Mouse (Mus musculus) c-Kit-negative CD71-positive TER-119-positive erythroid progenitor cells, embryonic 14.5 days (primary cell): ENCODE results near the gene Ache.
"Not testable (repeated sequence)": the region's sequence is repeated elsewhere in the genome, so short reads cannot be mapped to it uniquely, and the experiment has no call there.

ENCODE experiments used
- DNase-seq: peaks from one replicate; pipeline ENCODE4 v3.0.0-alpha.2; 2013; ENCODE audit warnings: low read depth, low spot score

The Ache gene

DNA sequence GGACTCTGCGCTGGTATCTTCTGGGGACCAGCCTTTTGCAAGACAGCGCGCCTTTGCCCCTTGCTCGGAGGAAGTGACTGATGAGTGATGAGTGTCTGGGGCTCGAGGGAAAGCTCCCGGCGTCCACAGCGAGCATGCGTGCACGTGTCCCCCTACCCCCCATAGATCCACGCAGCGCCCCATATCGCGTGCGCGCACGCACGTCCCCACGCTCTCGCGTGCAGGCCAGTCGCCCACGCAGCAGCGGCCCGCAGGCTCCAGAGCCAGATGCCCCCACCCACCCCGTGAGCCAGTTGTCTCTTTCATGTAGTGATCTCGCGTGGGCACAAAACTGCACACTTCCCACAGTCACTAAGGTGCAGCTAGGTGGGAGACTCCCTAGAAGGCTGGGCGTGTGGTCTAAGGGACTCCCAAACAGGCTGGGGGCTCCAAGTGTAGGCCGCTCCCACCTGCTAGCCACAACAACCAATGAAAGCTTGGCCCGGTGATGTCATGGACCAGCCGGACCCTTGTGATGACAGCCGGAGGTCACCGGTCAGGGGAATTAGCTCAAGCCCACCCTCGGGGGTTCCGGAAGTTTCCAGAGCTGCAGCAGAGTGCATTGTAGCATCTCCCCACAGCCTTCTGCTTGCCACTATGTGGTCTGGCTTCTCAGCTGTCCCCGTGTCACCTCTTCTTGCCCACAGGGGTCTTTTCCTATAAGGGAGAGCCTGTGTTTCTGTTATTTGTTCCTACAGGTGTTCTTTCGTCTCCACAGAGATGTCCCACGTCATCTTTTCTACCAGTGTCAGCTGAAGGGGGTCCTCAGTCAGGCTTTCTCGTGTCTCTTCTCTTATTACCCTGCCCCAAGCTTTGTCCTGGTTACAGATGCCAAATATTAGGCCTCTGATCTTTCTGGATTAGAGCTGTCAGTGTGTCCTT is at the start of gene Ache:
Gene Ache, plus strand, starts transcription at position 488 of the 921 bp plus-strand sequence.
- DNase-seq = no peak

DNA sequence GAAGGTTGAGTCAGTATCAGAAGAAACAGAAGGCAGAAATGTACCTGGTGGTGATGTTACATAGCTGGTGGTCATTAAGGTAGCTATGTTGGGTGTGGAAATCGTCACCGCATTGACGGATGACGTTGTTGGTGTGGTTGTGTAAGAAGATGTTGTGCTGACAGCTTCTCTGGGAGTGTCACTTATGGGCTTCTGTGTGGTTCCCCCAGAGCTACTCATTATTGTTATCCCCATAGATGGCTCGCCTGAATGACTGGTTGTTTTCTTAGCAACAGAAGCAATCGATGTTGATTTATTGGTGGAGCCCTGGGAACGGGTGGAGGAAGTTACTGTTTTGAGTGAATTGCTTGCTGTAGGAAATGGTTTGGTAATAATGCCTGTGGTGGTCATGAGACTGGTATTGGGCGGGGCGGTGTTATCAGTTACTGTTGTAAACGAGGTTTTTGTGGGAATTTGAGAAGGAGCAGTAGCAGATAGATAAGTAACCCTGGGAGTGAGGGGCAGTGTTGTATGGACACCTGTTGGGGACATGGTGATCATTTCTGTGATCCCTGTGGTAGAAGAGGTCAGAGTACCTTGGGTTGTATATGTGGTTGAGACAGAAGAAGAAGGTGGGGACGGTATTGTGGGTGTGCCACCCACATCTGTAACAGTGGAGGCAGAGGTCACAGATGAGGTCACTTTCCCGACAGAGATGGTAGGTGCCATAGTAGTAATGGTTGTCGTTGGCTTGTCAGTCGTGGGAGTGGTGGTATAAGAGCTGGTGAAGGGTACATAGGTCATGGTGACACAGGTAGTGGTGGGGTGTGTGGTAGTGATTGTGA is 23.2 kb upstream of the Ache start:
- DNase-seq = no peak

DNA sequence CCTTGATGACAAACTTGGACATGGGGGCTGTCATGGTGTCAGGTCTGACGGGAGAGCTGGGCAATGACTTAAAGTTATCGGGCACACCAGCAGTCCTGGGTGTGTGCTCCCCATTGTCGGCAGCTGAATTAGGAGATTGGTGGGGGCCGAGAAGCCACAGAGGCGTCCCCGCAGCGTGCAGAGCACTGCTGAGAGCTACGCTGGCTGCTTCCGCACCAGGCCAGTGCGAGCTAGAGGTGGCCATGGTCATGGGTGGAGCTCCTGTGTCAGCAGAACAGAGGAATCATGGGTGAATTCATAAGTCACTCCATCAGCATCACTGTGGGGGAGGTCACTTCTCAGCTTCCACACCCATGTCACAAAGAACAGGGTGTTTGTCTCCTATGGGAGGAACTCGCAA is 22.5 kb upstream of the Ache start:
- no peak for DNase-seq

DNA sequence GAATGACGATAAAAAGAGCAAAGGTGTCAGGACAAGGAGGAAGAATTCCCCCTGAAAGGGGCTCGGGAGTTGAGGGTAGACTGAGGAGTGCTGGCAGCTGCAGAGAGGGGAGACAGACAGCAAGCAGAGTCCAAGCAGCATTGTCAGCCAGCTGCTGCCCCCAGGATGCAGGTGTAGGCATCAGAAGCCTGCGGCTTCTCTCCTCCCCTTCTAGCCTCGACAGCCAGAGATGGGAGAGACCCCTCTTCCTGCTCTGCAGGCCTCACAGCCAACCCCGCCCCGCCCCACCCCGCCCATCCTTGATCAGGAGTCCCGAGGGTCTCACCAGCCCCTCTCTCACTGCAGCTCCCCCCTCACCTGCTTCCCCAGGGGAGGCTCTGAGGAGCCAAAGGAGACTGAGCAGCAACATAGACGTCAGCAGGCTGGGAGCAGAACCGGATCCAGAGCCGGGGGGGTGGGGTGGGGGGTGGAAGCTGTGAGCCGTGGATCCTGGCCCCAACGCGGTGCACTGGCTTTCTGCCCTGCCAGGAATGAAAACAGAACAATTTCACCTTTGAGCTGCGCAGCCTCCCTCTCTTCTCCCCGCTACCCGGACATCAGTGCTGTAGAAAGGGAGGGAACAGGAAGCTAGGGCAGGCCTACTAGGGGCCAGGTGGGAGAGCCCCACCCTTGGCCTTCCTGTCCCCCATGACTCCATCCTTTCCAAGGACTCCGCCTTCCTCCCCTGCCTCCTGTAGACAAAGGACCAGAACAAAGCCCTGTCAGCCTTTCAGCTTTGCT is 19.0 kb upstream of the Ache start:
- no peak for DNase-seq

DNA sequence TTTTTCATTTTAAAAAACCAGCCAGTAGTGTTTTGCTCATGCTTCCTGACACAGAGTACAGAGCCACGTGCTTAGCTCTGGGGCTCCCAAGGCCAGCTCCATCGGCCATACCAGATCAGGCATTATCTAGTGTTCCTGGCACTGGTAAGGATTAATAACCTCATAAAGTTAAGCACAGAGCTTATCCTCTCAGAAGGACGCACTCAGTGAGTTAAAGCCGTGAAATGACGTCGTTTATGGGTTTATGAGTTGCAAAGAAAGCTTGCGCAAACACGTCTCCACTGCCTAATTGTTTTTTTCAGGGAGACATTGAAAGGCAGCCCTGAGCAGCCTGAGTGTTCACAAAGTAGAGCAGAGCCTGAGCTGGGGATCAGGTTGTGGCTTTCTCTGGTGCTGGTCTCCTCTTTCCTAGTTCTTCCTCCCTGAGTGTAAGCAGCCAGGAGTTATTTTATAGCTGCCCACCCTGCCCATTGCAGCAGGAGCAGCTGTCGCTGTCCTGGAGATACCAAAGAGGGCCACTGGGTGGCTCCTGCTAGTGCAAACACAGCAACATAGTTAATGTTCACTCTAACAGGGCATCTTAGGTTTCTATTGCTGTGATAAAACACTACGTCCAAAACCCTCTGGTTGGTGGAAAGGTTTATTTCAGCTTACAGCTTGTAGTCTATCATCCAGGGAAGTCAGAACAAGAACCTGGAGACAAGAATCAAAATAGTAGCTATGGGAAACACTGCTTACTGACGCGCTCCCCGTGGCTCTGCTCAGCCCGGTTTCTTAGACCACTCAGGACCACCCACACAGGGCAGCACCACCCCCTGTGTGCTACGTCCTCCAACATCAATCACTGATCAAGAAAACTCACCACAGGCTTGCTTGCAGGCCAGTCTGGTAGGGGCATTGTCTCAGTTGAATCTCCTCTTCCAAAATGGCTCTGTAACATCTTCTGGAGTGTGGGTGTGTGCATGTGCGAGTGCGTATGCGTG is 9.7 kb upstream of the Ache start:
- DNase-seq = no peak

DNA sequence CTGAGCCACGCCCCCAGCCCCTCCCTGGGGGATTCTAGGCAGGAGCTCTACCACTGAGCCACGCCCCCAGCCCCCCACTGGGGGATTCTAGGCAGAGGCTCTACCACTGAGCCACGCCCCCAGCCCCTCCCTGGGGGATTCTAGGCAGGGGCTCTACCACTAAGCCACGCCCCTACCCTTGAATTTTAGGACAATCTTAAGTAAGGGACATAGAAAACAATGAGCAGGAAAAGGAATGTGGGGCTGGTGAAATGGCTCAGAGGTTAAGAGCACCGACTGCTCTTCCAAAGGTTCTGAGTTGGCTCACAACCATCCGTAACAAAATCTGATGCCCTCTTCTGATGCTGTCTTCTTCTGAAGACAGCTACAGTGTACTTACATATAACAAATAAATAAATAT is 2.9 kb upstream of the Ache start:
- DNase-seq = not testable (repeated sequence)

DNA sequence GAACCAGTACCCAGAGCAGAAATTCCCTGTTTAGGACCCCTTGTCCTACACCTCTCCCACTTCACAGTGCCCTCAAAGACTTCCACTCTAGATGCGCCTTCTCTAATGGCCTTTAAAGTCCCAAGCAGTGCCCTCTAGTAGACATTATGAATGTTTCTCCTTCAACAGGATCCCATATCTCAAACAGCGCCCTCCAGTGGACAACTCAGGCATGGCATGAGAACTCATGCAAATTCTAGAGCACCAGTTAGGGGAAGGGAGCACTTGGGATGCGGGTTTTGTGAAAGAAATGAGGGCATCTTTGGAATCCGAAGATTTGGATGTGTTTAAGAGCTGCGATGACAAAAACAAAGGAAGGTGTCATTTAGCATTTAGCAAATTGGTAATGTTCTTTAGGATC is 2.3 kb upstream of the Ache start:
- no peak for DNase-seq

DNA sequence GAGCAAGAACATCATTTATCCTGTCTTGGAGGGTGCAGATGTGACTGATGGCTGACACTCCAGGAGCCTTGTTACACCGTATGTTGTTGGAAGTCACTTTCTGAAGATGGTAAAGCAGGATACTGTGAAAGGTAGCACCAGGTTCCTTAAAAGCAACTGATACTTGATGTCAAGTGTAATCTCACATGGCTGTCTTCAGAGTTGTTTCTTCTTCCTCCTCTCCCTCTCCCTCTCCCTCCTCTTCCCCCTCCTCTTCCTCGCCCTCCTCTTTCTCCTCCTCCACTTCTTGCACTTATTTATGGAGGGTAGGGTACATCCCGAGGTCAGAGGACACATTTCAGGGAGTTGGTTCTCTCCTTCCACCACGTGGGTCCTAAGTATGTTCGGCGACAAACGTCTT is 1.3 kb upstream of the Ache start:
- DNase-seq = no peak

DNA sequence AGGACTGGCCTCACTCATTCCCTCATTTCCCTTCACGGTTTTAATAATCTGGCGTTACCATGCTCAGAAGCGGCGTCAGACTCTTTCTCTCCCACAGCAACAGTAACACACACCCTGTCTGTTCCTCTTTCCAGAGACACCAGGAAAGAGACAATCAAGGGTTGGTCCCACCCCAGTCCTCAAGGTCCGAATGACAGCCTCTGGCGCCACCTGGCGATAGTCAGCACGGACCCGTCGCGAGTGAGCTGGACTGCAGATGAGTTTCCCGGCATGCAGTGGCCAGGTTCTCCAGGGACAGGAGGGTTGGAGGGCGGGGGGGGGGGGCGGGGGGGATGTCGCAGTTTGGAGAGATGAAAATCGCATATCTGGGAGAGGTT is 676 bp upstream of the Ache start:
- no peak for DNase-seq

DNA sequence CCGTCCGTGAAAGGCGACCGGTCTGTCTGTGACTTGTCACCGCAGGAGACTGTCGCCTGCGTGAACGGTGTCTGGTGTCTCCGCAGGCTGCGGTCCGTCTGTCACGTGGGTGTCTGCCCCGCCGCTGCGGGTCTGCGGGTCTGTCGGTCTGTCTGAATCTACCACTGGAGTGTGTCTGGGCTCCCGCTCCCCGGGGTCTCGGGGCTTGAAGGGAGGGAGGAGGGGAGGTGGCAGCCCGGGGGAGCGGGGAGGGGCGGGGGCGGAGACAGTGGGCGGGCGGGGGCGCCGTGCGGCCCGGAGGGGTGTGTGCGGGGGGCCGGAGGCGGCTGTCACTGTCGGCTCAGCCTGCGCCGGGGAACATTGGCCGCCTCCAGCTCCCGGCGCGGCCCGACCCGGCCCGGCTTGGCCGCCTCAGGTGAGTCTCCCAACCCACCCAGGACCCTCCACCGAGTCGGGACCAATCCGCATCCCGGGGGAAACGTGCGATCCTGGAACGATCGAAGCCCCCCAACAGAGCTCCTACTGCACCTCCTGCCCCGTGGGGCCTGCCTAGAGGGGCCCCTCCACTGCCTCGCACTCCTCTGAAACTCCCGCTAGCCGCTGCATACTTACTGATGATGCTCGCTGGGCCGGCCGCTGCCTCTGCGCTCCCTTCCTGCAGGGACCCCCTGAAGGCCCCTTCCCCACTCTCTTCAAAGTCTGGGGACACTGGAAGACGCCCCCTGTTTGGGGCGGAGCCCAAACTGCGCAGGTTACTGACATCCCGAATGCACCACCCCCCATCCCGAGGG is 829 bp downstream of the Ache start:
- DNase-seq = no peak

DNA sequence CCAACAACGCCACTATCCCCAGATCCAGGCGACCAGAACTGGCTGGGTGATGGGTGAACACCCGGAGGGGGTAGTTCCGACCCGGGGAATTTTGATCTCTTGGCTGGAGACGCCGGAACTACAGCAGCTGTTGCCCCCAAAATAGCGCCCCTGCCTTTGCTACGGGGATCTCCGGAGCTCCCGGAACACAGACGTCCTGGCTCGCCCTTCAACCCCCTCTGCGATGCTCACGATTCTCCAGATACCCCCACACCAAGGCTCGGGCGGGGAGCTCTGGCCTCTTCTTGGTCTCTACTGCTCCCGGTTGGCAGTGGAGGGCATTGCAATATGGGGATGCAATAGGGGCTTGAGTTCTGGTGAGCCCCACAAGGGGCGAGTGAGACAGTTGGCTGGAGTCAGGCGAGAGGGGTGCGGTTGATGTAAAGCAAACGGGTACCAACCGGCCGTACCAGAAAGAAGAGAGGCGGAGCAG is 1.7 kb downstream of the Ache start:
- DNase-seq = no peak

DNA sequence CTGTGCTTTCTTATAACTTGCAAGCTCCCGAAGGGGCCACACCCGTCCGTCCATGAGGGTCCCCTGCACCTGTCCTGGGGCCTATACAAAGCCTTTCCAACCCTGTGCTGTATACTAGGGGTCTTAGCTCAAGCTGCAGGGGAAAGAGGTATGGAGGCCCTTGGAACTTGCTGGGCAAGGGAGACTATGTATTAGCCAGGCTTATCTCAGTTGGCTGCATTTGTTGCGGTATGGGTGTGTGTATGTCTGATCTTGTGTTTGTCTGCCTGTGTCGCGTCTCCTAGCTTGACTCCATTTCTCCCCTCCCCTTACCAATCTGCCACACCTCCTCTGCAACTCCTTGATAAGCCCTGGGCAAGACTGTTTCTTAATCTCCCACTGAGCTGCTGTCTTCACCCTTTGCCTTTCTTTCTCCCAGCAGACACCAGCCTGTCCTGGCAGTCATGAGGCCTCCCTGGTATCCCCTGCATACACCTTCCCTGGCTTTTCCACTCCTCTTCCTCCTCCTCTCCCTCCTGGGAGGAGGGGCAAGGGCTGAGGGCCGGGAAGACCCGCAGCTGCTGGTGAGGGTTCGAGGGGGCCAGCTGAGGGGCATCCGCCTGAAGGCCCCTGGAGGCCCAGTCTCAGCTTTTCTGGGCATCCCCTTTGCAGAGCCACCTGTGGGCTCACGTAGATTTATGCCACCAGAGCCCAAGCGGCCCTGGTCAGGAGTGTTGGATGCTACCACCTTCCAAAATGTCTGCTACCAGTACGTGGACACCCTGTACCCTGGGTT is 2.5 kb downstream of the Ache start:
- peak; percentile 90 for DNase-seq

DNA sequence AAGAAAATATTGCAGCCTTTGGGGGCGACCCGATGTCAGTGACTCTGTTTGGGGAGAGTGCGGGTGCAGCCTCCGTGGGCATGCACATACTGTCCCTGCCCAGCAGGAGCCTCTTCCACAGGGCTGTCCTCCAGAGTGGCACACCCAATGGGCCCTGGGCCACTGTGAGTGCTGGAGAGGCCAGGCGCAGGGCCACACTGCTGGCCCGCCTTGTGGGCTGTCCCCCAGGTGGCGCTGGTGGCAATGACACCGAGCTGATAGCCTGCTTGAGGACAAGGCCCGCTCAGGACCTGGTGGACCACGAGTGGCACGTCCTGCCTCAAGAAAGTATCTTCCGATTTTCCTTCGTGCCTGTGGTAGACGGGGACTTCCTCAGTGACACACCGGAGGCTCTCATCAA is 3.4 kb downstream of the Ache start:
- DNase-seq = peak; percentile 82

DNA sequence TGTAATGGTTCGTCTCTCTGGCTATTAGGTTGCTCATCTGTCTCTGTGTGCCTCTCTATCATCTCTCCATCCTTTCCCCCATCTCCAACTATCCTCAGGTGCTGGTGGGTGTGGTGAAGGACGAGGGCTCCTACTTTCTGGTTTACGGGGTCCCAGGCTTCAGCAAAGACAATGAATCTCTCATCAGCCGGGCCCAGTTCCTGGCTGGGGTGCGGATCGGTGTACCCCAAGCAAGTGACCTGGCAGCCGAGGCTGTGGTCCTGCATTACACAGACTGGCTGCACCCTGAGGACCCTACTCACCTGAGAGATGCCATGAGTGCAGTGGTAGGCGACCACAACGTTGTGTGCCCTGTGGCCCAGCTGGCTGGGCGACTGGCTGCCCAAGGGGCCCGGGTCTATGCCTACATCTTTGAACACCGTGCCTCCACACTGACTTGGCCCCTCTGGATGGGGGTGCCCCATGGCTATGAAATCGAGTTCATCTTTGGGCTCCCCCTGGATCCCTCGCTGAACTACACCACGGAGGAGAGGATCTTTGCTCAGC is 4.1 kb downstream of the Ache start:
- DNase-seq = no peak

DNA sequence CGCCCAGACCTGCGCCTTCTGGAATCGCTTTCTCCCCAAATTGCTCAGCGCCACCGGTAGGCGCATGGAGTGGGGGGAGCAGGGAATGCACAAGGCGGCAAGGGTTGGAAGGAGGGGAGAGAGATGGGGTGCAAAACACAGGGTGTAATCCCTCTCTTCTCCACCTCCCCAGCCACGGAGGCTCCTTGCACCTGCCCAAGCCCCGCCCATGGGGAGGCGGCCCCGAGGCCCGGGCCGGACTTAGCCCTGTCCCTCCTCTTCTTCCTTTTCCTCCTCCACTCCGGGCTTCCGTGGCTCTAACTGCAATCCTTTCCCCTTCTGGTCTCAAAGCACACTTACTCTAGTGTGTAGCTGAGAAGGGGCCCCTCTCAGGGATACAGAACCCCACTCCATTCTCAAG is 6.0 kb downstream of the Ache start:
- peak; percentile 74 for DNase-seq

DNA sequence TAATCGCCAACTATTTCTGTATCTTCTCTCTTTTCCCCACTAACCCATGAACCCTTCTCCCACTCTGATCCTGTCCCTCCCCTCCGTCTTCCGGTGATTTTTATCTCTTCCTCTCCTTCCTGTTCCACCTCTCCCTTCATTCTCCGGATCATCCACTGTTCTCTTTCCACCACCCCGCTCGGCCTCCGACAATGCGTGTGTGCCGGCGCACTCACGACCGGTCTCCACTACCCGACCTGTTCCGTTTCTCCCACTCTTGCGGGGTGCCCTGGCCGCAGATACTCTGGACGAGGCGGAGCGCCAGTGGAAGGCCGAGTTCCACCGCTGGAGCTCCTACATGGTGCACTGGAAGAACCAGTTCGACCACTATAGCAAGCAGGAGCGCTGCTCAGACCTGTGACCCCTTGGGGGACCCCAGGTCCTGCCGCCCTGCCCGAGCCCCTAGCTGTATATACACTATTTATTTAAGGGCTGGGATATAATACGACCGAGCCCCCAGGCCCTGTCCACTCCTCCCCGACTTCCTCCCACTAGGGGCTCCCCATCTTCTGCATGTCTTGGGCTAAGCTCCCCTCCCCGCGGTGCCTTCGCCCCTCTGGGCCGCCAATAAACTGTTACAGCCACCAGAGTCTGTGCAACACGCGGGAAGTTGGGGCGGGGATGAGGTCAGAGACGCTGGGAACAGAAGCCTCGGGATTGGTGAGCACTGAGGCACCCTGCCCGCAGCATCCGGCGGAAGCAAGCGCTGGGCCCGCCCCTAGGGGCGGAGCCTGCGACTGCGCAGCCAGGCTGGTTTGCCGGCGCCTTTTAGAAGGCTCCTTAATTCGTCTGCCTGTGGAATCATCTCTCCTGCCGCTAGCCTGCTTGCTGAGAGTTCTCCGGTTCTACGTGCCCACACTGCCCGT is 6.8 kb downstream of the Ache start, which contains the start of gene Ufsp1:
Gene Ufsp1, plus strand, starts transcription at position 791 of the 905 bp plus-strand sequence.
- DNase-seq = peak; percentile 88

DNA sequence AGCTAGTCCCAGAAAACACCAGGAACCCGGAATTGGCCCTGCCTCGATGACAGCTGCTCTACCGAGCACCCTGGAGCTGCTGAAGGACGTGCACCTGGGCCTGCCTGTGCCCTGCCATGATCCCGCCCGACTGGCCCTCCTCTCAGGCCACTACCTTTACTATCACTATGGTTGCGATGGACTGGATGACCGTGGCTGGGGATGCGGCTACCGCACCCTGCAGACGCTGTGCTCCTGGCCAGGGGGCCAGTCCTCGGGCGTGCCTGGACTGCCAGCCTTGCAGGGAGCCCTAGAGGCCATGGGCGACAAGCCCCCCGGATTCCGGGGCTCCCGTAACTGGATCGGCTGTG is 7.4 kb downstream of the Ache start:
- DNase-seq = no peak

DNA sequence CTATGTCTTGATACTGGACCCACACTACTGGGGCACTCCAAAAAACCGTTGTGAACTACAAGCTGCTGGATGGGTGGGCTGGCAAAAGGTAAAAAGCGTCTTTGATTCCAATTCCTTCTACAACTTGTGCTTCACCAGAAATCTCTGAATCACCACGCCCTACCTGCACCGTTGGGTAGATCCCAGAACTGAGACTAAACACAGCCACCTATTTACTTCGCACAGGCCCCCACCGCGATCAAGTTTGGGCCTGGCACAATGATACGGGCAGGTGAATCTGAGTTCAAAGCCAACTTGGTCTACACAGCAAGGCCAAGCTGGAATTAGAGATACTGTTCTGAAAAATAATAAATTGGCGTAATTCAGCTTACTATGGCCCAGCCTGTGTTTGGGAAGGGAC is 8.0 kb downstream of the Ache start:
- DNase-seq = no peak
